ENCODE assay signal across 7 mouse cellular contexts in the genomic region with DNA sequence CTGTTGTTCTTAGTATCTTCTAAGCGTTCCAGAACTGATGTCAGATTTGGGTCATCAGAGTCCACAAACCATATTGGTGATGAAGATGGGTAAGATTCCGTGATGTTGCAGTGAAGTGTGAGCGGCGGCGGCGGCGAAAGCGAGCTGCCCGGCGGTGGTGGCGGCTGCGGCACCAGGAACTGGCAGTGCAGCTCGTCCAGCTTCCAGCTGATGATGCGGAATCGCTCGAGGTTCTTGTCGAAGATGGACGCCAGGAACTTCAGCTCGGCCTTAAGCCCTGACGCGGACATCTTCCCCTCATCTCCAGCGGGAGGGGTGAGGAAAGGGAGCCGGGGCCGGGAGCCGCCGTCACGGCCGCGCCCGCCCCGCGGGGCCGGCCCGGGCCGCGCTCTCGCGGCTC. TPM values are rescaled to one million over a fixed set of nuclear protein-coding genes. Genes with fewer than 3 reads are reported as not detected.
DNase-seq lines count a peak whose midpoint lies in the region; ATAC-seq and TF ChIP-seq lines count a peak whose summit lies in the region.
"Not testable (repeated sequence)": the region's sequence is repeated elsewhere in the genome, so short reads cannot be mapped to it uniquely, and the experiment has no call there.

No protein-coding gene starts in this region.

- not testable (repeated sequence) for H3K9me3 ChIP-seq in forebrain, embryonic 10.5 days; heart, embryonic 12.5 days (replicated peaks); hindbrain, embryonic 16.5 days (ENCODE audit: control insufficient read depth, low read length); limb, embryonic 10.5 days (replicated peaks); lung, embryonic 16.5 days (ENCODE audit: control insufficient read depth, low read length); neural tube, embryonic 14.5 days (ENCODE audit: control insufficient read depth, low read length)

- H3K4me3 ChIP-seq in forebrain, embryonic 10.5 days: peak overlapping the region; percentile 46
- H3K4me3 ChIP-seq in heart, embryonic 12.5 days: peak overlapping the region; percentile 45
- peak overlapping the region; percentile 32 for H3K4me3 ChIP-seq in hindbrain, embryonic 16.5 days (ENCODE audit: low read length)
- peak overlapping the region; percentile 45 for H3K4me3 ChIP-seq in limb, embryonic 10.5 days
- H3K4me3 ChIP-seq in lung, embryonic 16.5 days (ENCODE audit: low read length): peak overlapping the region; percentile 41
- H3K4me3 ChIP-seq in neural tube, embryonic 14.5 days (ENCODE audit: low read depth, low read length): 0 out of 2 replicates have a peak overlapping the region, but pooled peaks have one; percentile 22

- peak; percentile 58 for DNase-seq in brain, embryonic 14.5 days (ENCODE audit: low read depth)
- DNase-seq in forebrain, embryonic 10.5 days (ENCODE audit: extremely low spot score, low spot score): peak; percentile 54
- DNase-seq in limb, embryonic 10.5 days (ENCODE audit: low spot score): peak; percentile 70

- not testable (repeated sequence) for TF ChIP-seq CTCF in brain, embryonic 14.5 days (IDR thresholded peaks at IDR 0.05; ENCODE audit: borderline replicate concordance, extremely low read depth, insufficient read depth, insufficient read length)

- H3K27ac ChIP-seq in forebrain, embryonic 10.5 days; heart, embryonic 12.5 days (ENCODE audit: poor library complexity, severe bottlenecking); hindbrain, embryonic 16.5 days (ENCODE audit: low read depth, low read length); limb, embryonic 10.5 days; lung, embryonic 16.5 days (ENCODE audit: low read length); neural tube, embryonic 14.5 days (ENCODE audit: low read depth, low read length): not testable (repeated sequence)

- not testable (repeated sequence) for ATAC-seq in heart, embryonic 12.5 days (ENCODE audit: insufficient number of reproducible peaks, low FRiP score); hindbrain, embryonic 16.5 days; lung, embryonic 16.5 days (ENCODE audit: low read depth); neural tube, embryonic 14.5 days (ENCODE audit: low read depth)

- not testable (repeated sequence) for H3K36me3 ChIP-seq in forebrain, embryonic 10.5 days (replicated peaks); heart, embryonic 12.5 days; hindbrain, embryonic 16.5 days (ENCODE audit: control insufficient read depth, insufficient read depth, low read length); limb, embryonic 10.5 days; lung, embryonic 16.5 days (ENCODE audit: control insufficient read depth, insufficient read depth, low read length); neural tube, embryonic 14.5 days (ENCODE audit: control insufficient read depth, insufficient read depth, low read length)

- peaks cover 100% of the 10 kb centered on the region for H3K27me3 ChIP-seq in forebrain, embryonic 10.5 days (ENCODE audit: poor library complexity, severe bottlenecking)
- H3K27me3 ChIP-seq in heart, embryonic 12.5 days (replicated peaks): peaks cover 62% of the 10 kb centered on the region
- peaks cover 30% of the 10 kb centered on the region for H3K27me3 ChIP-seq in hindbrain, embryonic 16.5 days (replicated peaks; ENCODE audit: control insufficient read depth, insufficient read depth, low read length)
- peaks cover 94% of the 10 kb centered on the region for H3K27me3 ChIP-seq in limb, embryonic 10.5 days (ENCODE audit: low read depth, poor library complexity, severe bottlenecking)
- peaks cover 41% of the 10 kb centered on the region for H3K27me3 ChIP-seq in lung, embryonic 16.5 days (ENCODE audit: control insufficient read depth, insufficient read depth, low read depth, low read length)
- H3K27me3 ChIP-seq in neural tube, embryonic 14.5 days (ENCODE audit: control insufficient read depth, insufficient read depth, low read length): peaks cover 28% of the 10 kb centered on the region

- under 1% methylated on average over 38 of the region's 38 CpGs for WGBS in forebrain, embryonic 10.5 days
- under 1% methylated on average over 38 of the region's 38 CpGs for WGBS in heart, embryonic 12.5 days
- whole genome bisulfite sequencing in hindbrain, embryonic 16.5 days: under 1% methylated on average over 36 of the region's 38 CpGs
- under 1% methylated on average over 38 of the region's 38 CpGs for WGBS in limb, embryonic 10.5 days
- WGBS in lung, embryonic 16.5 days: under 1% methylated on average over 32 of the region's 38 CpGs
- under 1% methylated on average over 37 of the region's 38 CpGs for WGBS in neural tube, embryonic 14.5 days

- not testable (repeated sequence) for TF ChIP-seq POLR2A in brain, embryonic 14.5 days (IDR thresholded peaks at IDR 0.05; ENCODE audit: borderline replicate concordance, extremely low read depth, insufficient read depth, insufficient read length, poor library complexity, severe bottlenecking)

- H3K4me2 ChIP-seq in heart, embryonic 12.5 days: peak overlapping the region; percentile 73
- peak overlapping the region; percentile 55 for H3K4me2 ChIP-seq in hindbrain, embryonic 16.5 days (ENCODE audit: low read length)
- peak overlapping the region; percentile 54 for H3K4me2 ChIP-seq in lung, embryonic 16.5 days (ENCODE audit: low read depth, low read length)
- H3K4me2 ChIP-seq in neural tube, embryonic 14.5 days (ENCODE audit: low read depth, low read length): peak overlapping the region; percentile 35; the same call in 1 of the 2 replicates

- H3K4me1 ChIP-seq in forebrain, embryonic 10.5 days: peaks cover 44% of the 10 kb centered on the region
- peaks cover 21% of the 10 kb centered on the region for H3K4me1 ChIP-seq in heart, embryonic 12.5 days (replicated peaks)
- not testable (repeated sequence) for H3K4me1 ChIP-seq in hindbrain, embryonic 16.5 days (ENCODE audit: control insufficient read depth, insufficient read depth, low read depth, low read length); neural tube, embryonic 14.5 days (ENCODE audit: control insufficient read depth, insufficient read depth, low read length)
- peaks cover 33% of the 10 kb centered on the region for H3K4me1 ChIP-seq in limb, embryonic 10.5 days
- H3K4me1 ChIP-seq in lung, embryonic 16.5 days (replicated peaks; ENCODE audit: control insufficient read depth, insufficient read depth, low read length): peaks cover 15% of the 10 kb centered on the region

- H3K9ac ChIP-seq in heart, embryonic 12.5 days; hindbrain, embryonic 16.5 days (ENCODE audit: low read depth, low read length); lung, embryonic 16.5 days (ENCODE audit: low read length); neural tube, embryonic 14.5 days (replicated peaks; ENCODE audit: low read depth, low read length): not testable (repeated sequence)

RNA-seq across cellular contexts. Expression of a gene that starts 4.2 kb away (rescaled TPM):
- polyA plus RNA-seq in brain, embryonic 14.5 days (2012; rRNA removed): 1.1 TPM in 2 replicates
- polyA plus RNA-seq in forebrain, embryonic 10.5 days (2016; fragmentation: Nextera tagmentation; extraction: Ambion mirVana): 9.4 and 9.9 TPM in 2 replicates
- polyA plus RNA-seq in heart, embryonic 12.5 days (2016; fragmentation: Nextera tagmentation; extraction: Ambion mirVana): 4.3 and 5.8 TPM in 2 replicates
- polyA plus RNA-seq in hindbrain, embryonic 16.5 days (2015; fragmentation: Nextera tagmentation; extraction: Ambion mirVana): 0.30 and 0.85 TPM in 2 replicates
- polyA plus RNA-seq in limb, embryonic 10.5 days (2016; fragmentation: Nextera tagmentation; extraction: Ambion mirVana): 12.6 and 12.8 TPM in 2 replicates
- polyA plus RNA-seq in lung, embryonic 16.5 days (2015; fragmentation: Nextera tagmentation; extraction: Ambion mirVana): 9.0 and 10.8 TPM in 2 replicates
- polyA plus RNA-seq in neural tube, embryonic 14.5 days (2014; fragmentation: Nextera tagmentation; extraction: Ambion mirVana): 0.29 and 0.90 TPM in 2 replicates

RNA-seq across cellular contexts. Expression of a gene that starts 4.3 kb away (rescaled TPM):
- polyA plus RNA-seq in brain, embryonic 14.5 days (2012; rRNA removed): 0.78 and 0.93 TPM in 2 replicates
- 0.26 and 0.74 TPM in 2 replicates for polyA plus RNA-seq in forebrain, embryonic 10.5 days (2016; fragmentation: Nextera tagmentation; extraction: Ambion mirVana)
- 0.35 and 0.55 TPM in 2 replicates for polyA plus RNA-seq in heart, embryonic 12.5 days (2016; fragmentation: Nextera tagmentation; extraction: Ambion mirVana)
- 0.15 and 0.24 TPM in 2 replicates for polyA plus RNA-seq in hindbrain, embryonic 16.5 days (2015; fragmentation: Nextera tagmentation; extraction: Ambion mirVana)
- polyA plus RNA-seq in limb, embryonic 10.5 days (2016; fragmentation: Nextera tagmentation; extraction: Ambion mirVana): 0.35 TPM in 1 of 2 replicates, not detected in the other
- 0.99 and 1.6 TPM in 2 replicates for polyA plus RNA-seq in lung, embryonic 16.5 days (2015; fragmentation: Nextera tagmentation; extraction: Ambion mirVana)
- polyA plus RNA-seq in neural tube, embryonic 14.5 days (2014; fragmentation: Nextera tagmentation; extraction: Ambion mirVana): 0.37 TPM in 1 of 2 replicates, not detected in the other

RNA-seq across cellular contexts. Expression of a gene that starts 5.1 kb away (rescaled TPM):
- 2.6 and 3.4 TPM in 2 replicates for polyA plus RNA-seq in brain, embryonic 14.5 days (2012; rRNA removed)
- 19.7 and 21.0 TPM in 2 replicates for polyA plus RNA-seq in forebrain, embryonic 10.5 days (2016; fragmentation: Nextera tagmentation; extraction: Ambion mirVana)
- 14.8 TPM in 2 replicates for polyA plus RNA-seq in heart, embryonic 12.5 days (2016; fragmentation: Nextera tagmentation; extraction: Ambion mirVana)
- polyA plus RNA-seq in hindbrain, embryonic 16.5 days (2015; fragmentation: Nextera tagmentation; extraction: Ambion mirVana): 2.0 and 2.2 TPM in 2 replicates
- polyA plus RNA-seq in limb, embryonic 10.5 days (2016; fragmentation: Nextera tagmentation; extraction: Ambion mirVana): 16.0 and 18.7 TPM in 2 replicates
- polyA plus RNA-seq in lung, embryonic 16.5 days (2015; fragmentation: Nextera tagmentation; extraction: Ambion mirVana): 24.5 and 31.4 TPM in 2 replicates
- polyA plus RNA-seq in neural tube, embryonic 14.5 days (2014; fragmentation: Nextera tagmentation; extraction: Ambion mirVana): 1.7 TPM in 2 replicates
